Mouse (Mus musculus): ENCODE measurements around the gene Cfap299. TPM values are rescaled to one million over a fixed set of nuclear protein-coding genes. Genes with fewer than 3 reads are reported as not detected.
A peak's percentile ranks its signal among the peaks of the same experiment; 100 is the strongest.
"Not testable (repeated sequence)": the region's sequence is repeated elsewhere in the genome, so short reads cannot be mapped to it uniquely, and the experiment has no call there.

Cfap299 gene
- polyA plus RNA-seq, 1 experiment from 2014 or later: 2.7 TPM

DNA sequence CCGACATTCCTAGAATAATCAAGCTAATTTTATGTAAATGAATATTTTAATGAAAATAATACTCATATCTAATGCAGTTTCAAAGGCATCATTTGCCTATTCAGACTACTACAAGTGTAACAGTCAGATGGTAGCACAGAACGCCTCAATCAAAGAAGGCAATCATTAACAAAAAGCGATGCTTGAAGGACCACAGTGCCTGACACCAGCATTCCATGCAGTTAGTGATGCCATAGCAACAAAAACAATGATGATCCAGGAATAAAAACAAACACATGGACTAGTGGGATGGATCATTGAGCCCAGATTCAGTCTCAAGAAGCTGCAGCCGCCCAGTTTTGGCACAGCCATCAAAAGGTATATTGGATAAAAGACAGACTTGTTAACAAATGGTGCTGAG, 232.2 kb downstream of the Cfap299 start:
- H3K4me1 ChIP-seq (replicated peaks): 0 out of 2 replicates have a peak, but pooled peaks cover 3% of the 10 kb centered on the region
- no peaks in the 10 kb centered on the region for H3K27me3 ChIP-seq
- H3K27ac ChIP-seq: no peak overlapping the region
- no peak overlapping the region for H3K9ac ChIP-seq
- no peak overlapping the region for H3K4me2 ChIP-seq
- H3K4me3 ChIP-seq: no peak overlapping the region
- ATAC-seq (ENCODE audit: low FRiP score): peak; percentile 62; the same call in 1 of the 2 replicates
- H3K36me3 ChIP-seq: no peaks in the 10 kb centered on the region
- WGBS: 26% methylated on average over 4 of the region's 4 CpGs
- no peaks in the 10 kb centered on the region for H3K9me3 ChIP-seq

DNA sequence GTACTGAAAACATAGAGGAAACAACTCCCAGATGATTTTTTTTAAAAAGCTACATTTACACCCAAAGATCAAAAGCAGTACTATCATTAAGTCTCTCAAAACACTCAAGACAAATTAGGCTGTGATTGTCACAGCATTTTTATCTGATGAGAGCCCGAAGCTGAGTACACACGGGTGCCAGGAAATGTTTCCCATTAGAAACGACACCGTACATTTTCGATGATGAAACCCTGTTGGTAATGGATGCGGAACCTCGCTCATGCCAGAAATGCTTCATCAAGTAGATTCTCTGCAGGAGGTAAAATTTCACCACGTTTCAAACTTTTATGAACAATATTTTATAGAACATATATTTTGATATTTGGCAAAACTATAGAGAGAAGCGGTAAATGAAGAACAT, 233.7 kb downstream of the Cfap299 start:
- Histone ChIP-seq H3K9ac (no peak overlapping the region), H3K4me3 (no peak overlapping the region), H3K4me2 (no peak overlapping the region), H3K27ac (no peak overlapping the region), H3K36me3 (no peaks in the 10 kb centered on the region), H3K4me1 (replicated peaks) (peaks cover 10% of the 10 kb centered on the region; the same call in 1 of the 2 replicates), H3K27me3 (no peaks in the 10 kb centered on the region), H3K9me3 (no peaks in the 10 kb centered on the region)
- WGBS: 85% methylated on average over 9 of the region's 9 CpGs
- no peak for ATAC-seq (ENCODE audit: low FRiP score)

DNA sequence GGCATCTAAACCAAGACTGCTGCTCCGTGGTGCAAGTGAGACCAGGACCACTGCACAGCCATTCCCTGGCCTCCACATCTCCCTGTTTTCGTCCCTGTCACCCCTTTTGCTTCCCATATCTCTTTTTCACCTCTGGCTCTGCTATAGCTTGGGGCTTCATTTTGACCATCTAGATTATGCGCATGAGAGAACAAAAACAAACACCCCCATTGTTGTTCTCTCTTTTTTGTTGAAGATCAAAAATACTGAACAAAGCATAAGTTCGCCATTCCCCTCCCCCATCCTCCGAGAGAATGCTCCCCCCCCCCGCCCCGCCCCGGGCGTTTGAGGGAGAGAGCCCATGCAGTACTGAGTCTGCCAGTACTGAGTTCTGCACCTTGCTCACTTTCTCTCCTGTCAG, 234.7 kb downstream of the Cfap299 start:
- 33% methylated on average over 9 of the region's 9 CpGs for WGBS
- Histone ChIP-seq H3K4me2 (no peak overlapping the region), H3K4me1 (replicated peaks) (peaks cover 10% of the 10 kb centered on the region; the same call in 1 of the 2 replicates), H3K9ac (no peak overlapping the region), H3K36me3 (no peaks in the 10 kb centered on the region), H3K4me3 (no peak overlapping the region), H3K27ac (no peak overlapping the region), H3K27me3 (no peaks in the 10 kb centered on the region), H3K9me3 (no peaks in the 10 kb centered on the region)
- ATAC-seq (ENCODE audit: low FRiP score): no peak

DNA sequence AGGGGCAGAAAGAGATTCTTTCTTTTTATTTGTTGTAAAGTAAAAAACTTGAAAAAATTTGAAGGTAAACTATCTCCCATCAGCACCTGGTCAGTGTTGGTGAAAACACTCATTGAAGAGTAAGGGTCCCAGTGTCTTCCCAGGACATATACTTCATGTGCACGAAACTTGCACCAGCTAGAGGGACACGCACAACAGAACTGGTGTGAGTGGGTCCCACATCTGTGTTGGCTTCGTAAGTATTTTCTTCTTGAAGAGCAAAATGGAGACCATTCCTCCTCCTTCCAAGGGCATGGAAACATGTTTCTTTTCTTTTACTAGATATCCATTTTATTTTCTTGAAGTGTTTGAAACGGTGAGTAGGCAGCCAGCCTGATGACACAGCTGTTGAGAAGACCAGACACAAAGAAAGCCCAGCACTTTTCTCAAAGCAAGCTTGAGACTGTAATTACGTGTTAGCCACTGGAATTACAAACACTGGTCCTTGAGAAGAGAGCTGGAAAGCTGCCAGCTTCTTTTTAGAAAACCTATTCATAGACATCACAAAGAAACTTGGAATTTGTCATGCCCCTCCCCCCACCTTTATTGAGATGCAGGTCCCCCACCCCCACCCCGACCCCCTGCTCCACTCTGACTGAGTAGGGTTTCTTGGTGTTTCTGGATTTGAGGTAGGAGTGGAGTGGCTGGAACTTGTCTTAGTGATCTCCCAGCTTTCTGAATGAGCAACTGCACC, 237.5 kb downstream of the Cfap299 start:
- Histone ChIP-seq H3K9ac (no peak overlapping the region), H3K27ac (peak overlapping the region; percentile 40; the same call in 1 of the 2 replicates), H3K4me3 (no peak overlapping the region), H3K4me1 (replicated peaks) (peaks cover 7% of the 10 kb centered on the region; the same call in 1 of the 2 replicates), H3K27me3 (no peaks in the 10 kb centered on the region), H3K9me3 (no peaks in the 10 kb centered on the region), H3K36me3 (no peaks in the 10 kb centered on the region), H3K4me2 (no peak overlapping the region)
- 24% methylated on average over 6 of the region's 6 CpGs for WGBS
- ATAC-seq (ENCODE audit: low FRiP score): peak; percentile 78; the same call in 1 of the 2 replicates

DNA sequence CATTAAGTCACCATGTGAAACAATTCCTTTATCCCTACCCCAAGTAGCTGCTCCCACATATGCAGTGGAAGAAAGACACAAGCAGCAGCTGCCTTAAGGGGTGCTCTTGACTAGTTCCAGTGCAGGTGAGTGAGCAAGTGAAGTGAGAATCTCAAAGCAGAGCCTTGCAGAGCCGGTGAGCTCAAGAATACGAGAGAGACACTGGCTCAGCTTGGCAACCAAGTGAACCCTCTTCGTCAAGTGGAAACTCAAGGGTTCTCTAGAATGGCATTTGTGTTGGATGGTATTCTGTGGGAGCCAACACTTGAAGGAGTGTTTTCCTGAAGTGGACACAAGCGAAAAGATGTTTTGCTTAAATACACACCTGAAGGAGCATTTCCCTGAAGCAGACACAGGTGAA, 239.4 kb downstream of the Cfap299 start:
- WGBS: 94% methylated on average over 4 of the region's 4 CpGs
- no peak for ATAC-seq (ENCODE audit: low FRiP score)
- H3K36me3 ChIP-seq: no peaks in the 10 kb centered on the region
- H3K9ac ChIP-seq: no peak overlapping the region
- no peak overlapping the region for H3K27ac ChIP-seq
- H3K27me3 ChIP-seq: no peaks in the 10 kb centered on the region
- H3K9me3 ChIP-seq: no peaks in the 10 kb centered on the region
- H3K4me3 ChIP-seq: no peak overlapping the region
- H3K4me2 ChIP-seq: no peak overlapping the region
- H3K4me1 ChIP-seq (replicated peaks): peaks cover 7% of the 10 kb centered on the region; the same call in 1 of the 2 replicates

DNA sequence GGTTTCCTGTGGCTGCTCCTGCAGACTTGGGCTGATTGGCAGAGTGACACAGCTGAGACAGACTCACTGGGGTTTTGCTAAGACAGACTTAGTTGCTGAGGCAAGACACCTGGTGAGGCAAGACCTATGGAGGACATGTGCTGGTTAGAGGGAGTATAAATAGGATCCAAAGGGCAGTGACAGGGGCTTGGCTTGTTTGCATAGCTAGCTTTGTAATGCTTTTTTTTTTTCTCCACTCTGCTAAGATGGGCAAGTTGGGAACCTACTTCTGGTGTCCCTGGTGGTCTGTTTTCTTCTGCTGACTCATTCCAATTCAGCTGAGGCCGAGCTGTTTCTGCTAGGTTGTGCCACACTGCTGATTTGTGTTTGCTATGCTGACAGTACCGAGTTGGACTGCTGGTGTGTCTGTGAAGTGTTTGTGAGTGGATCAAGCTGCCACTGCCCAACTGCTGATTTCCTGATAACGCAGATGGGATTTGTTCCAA, 240.0 kb downstream of the Cfap299 start:
- H3K4me2 ChIP-seq: no peak overlapping the region
- 78% methylated on average over 3 of the region's 3 CpGs for WGBS
- H3K27me3 ChIP-seq: no peaks in the 10 kb centered on the region
- no peak overlapping the region for H3K4me3 ChIP-seq
- H3K4me1 ChIP-seq (replicated peaks): peaks cover 7% of the 10 kb centered on the region; the same call in 1 of the 2 replicates
- H3K36me3 ChIP-seq: no peaks in the 10 kb centered on the region
- H3K27ac ChIP-seq: no peak overlapping the region
- no peak for ATAC-seq (ENCODE audit: low FRiP score)
- no peak overlapping the region for H3K9ac ChIP-seq
- no peaks in the 10 kb centered on the region for H3K9me3 ChIP-seq

DNA sequence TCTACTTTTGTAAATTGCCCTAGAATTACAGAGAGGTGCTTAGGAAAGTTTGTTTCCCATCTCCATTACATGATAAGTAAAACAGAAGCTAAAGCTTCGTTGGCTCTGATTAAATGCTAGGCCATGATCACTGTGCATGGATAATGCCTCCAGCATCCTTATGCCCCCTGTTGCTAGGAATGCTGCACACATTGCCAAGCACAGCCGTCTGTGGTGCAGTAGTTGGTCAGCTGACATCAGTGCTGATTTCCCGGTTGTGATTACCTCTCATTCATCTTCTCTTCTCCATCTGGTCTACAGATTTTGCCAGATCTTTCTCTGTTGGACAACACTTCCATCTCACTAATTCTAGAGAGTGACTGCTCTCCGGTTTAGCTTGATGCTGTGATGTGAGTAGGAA, 243.3 kb downstream of the Cfap299 start:
- H3K4me3 ChIP-seq: no peak overlapping the region
- peaks cover 16% of the 10 kb centered on the region for H3K4me1 ChIP-seq (replicated peaks)
- H3K9me3 ChIP-seq: no peaks in the 10 kb centered on the region
- no peak overlapping the region for H3K9ac ChIP-seq
- H3K27ac ChIP-seq: no peak overlapping the region
- H3K27me3 ChIP-seq: no peaks in the 10 kb centered on the region
- H3K36me3 ChIP-seq: no peaks in the 10 kb centered on the region
- 56% methylated on average over 4 of the region's 4 CpGs for WGBS
- no peak for ATAC-seq (ENCODE audit: low FRiP score)
- no peak overlapping the region for H3K4me2 ChIP-seq

DNA sequence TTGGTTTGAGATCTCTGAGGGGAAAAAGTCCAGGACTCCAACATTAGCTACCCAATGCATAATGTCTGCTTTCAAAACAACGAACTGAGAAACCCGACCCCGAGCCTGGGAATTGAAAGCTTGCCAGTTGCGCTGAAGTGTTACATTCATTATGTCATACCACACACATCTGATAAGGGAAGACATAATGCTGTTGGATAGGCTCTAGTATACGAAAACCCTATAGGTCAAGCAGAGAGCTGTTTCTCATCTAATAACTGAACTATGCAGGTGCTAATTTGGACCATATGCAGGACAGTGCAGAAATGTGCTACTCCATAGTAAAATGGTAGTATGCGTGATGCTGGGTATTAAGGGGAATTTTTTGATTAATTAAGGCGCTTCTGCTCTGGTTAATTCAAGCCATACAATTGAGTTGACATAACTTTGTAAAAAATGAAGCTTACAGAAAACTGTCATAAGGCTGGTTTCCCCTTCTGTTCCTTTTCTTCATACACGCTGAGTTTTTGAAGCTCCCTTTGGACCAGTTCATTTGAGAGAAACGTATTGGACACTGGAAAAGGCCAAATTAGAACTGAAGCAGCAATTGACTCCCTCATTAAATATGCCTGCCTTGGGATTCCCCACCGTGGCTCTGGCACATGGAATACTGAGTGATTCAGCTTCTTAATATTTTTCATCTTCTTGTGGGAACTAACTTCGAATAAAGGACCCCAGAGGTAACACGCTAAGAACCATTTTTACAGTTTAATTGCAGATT, 245.8 kb downstream of the Cfap299 start:
- WGBS: 52% methylated on average over 12 of the region's 12 CpGs
- H3K9me3 ChIP-seq: no peaks in the 10 kb centered on the region
- 0 out of 2 replicates have a peak overlapping the region, but pooled peaks have one; percentile 52 for H3K27ac ChIP-seq
- no peak overlapping the region for H3K4me2 ChIP-seq
- H3K4me1 ChIP-seq (replicated peaks): peaks cover 16% of the 10 kb centered on the region
- no peaks in the 10 kb centered on the region for H3K27me3 ChIP-seq
- no peak overlapping the region for H3K9ac ChIP-seq
- ATAC-seq (ENCODE audit: low FRiP score): peak; percentile 43; the same call in 1 of the 2 replicates
- H3K36me3 ChIP-seq: no peaks in the 10 kb centered on the region
- H3K4me3 ChIP-seq: no peak overlapping the region

DNA sequence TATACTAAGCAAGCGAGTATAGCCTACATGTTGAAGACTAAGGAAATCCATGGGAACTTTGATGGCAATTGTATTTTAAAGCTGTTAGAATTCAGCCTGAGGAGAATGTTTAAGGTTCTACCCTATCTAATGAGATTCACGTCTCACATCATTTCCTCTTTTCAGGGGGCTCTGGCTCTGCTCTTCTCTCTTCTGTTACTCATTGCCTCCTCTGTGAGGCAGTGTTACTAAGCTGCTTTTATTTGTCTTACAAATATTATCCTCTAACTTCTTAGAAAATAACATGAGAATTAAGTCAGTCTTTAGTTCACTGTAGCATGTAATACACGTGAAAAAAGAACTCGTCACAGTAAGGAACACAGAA, 246.3 kb downstream of the Cfap299 start:
- WGBS: 68% methylated on average over 4 of the region's 4 CpGs
- Histone ChIP-seq H3K36me3 (no peaks in the 10 kb centered on the region), H3K9me3 (no peaks in the 10 kb centered on the region), H3K27me3 (no peaks in the 10 kb centered on the region), H3K9ac (no peak overlapping the region), H3K27ac (no peak overlapping the region), H3K4me1 (replicated peaks) (peaks cover 16% of the 10 kb centered on the region), H3K4me3 (no peak overlapping the region), H3K4me2 (no peak overlapping the region)
- peak; percentile 61; the same call in 1 of the 2 replicates for ATAC-seq (ENCODE audit: low FRiP score)

DNA sequence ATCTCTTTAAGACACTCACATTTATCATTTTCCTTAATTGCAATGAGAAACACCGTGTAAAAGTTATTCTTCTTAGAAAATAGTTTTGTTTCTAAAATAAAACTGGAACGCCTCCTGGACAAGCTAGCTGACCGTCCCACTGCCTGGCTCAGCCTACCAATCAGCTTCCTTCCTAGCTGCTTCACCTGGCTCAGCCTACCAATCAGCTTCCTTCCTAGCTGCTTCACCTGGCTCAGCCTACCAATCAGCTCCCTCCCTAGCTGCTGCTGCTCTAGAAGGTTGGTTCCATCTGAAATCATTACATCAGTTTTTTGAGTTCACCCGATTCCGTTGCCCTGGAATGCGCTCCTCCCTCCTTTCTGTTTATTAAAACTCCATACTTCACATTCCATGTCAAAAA, 247.4 kb downstream of the Cfap299 start:
- peaks cover 16% of the 10 kb centered on the region for H3K4me1 ChIP-seq (replicated peaks)
- not testable (repeated sequence) for H3K27me3 ChIP-seq; H3K36me3 ChIP-seq; ATAC-seq (ENCODE audit: low FRiP score); H3K4me2 ChIP-seq; H3K9ac ChIP-seq; H3K4me3 ChIP-seq; H3K27ac ChIP-seq; H3K9me3 ChIP-seq
- 91% methylated on average over 6 of the region's 6 CpGs for WGBS

DNA sequence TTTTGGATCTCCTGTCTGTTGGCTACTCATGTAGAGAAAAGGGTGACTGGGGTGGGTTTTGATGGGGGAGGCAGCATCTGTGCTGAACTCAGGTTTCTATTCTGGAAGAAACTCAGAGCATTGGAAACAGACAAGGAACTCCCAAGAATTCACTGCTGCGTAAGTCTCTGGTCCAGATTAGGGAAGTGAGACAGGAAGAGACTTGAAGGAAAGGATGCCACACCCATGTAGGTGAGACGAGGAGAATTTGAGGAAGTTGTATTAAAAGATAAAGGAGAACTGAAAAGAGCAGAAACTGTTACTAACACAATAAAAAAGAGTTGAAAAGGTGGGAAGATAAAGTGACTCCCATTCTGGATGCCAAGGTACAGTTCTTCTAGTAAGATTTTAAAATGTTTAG, 249.3 kb downstream of the Cfap299 start:
- Histone ChIP-seq H3K9me3 (no peaks in the 10 kb centered on the region), H3K27me3 (no peaks in the 10 kb centered on the region), H3K27ac (no peak overlapping the region), H3K36me3 (no peaks in the 10 kb centered on the region), H3K4me1 (replicated peaks) (peaks cover 16% of the 10 kb centered on the region), H3K4me3 (no peak overlapping the region), H3K9ac (no peak overlapping the region), H3K4me2 (no peak overlapping the region)
- ATAC-seq (ENCODE audit: low FRiP score): no peak
- 87% methylated on average over 2 of the region's 2 CpGs for WGBS

DNA sequence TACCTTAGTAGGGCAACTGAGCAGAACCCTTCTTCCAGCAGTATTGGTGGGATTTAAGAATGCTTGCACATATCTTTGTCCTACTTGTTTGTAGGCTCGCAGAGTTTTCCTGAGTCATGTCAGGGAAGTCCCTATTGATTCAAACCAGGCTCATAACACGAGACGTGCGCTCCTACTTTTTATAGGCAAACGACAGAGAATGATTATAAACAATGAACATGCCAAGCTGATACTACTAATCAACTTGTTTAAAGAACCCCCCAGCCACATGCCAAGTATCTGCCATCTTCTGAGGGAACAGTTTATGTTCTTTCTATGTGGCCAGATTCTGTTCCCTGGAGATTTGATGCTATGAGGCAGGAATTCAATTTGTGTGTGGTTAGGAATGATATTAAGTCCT, 251.7 kb downstream of the Cfap299 start:
- H3K9ac ChIP-seq: no peak overlapping the region
- H3K27me3 ChIP-seq: no peaks in the 10 kb centered on the region
- no peak for ATAC-seq (ENCODE audit: low FRiP score)
- H3K4me1 ChIP-seq (replicated peaks): 0 out of 2 replicates have a peak, but pooled peaks cover 1% of the 10 kb centered on the region
- no peaks in the 10 kb centered on the region for H3K9me3 ChIP-seq
- WGBS: 77% methylated on average over 5 of the region's 5 CpGs
- H3K27ac ChIP-seq: no peak overlapping the region
- no peak overlapping the region for H3K4me3 ChIP-seq
- H3K4me2 ChIP-seq: no peak overlapping the region
- H3K36me3 ChIP-seq: no peaks in the 10 kb centered on the region

All from hindbrain, embryonic 13.5 days (tissue).